Mouse (Mus musculus) gastrocnemius, adult 18-20 months (tissue): ENCODE results near the gene Tep1. TPM values are rescaled to one million over a fixed set of nuclear protein-coding genes. Genes with fewer than 3 reads are reported as not detected.
A peak's percentile ranks its signal among the peaks of the same experiment; 100 is the strongest.

ENCODE experiments used
- DNase-seq: peaks from one replicate; pipeline ENCODE4 v3.0.0; 2021; ENCODE audit warnings: low spot score
- total RNA-seq, 2 experiments: library from RNA; stranded (reverse); gene quantifications; 2 replicates each; pipeline ENCODE4 v1.2.3; 2021

Tep1 gene
- total RNA-seq, 2 experiments from 2014 or later: 6.5 to 9.0 TPM

DNA sequence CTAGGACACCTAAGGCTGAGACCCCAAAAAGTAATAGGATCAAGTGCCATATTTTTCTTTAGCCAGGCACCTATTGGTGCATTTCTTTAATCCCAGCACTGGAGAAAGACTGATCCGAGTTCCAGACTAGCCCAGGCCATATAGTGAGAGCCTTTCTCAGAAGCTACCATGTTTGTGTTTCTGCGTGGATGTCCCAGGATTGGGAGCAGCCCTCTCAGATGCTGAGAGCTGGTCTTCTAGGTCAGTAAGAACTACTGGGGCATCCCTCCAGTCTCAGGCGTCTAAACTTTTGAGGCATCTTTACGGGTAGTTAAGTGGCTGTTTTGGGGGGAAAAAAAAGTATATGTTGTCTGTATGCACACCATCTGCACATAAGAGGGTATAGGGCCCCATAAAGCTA lies 74.4 kb downstream of the Tep1 start:
- no peak for DNase-seq

GRCm38 (mm10) chr14:50795261-50795935 lies 75.0 kb downstream of the Tep1 start:
- no peak for DNase-seq

DNA sequence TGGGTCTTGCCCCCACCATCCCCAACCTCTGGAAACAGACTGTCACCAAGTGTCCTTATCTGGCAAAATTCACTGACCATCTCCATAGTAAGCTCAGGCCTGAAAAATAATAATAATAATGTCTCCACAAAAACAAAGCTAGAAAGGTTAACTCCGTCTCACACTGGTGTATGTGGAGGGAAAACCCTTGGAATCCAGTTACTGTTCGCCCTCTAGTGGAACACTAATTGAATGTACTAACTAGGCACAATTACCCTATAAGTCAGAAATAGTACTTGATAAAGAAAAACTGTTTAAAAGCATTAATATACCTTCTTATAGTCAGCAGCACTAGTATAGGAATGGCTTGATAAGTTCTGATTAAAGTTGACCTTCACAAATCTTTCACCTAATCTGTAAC lies 82.2 kb downstream of the Tep1 start:
- no peak for DNase-seq

GRCm38 (mm10) chr14:50785251-50785637 lies 85.1 kb downstream of the Tep1 start, which contains the start of gene Ttc5:
TSS of gene Ttc5 (minus strand) at chr14:50785519.
- DNase-seq: peak; percentile 89

DNA sequence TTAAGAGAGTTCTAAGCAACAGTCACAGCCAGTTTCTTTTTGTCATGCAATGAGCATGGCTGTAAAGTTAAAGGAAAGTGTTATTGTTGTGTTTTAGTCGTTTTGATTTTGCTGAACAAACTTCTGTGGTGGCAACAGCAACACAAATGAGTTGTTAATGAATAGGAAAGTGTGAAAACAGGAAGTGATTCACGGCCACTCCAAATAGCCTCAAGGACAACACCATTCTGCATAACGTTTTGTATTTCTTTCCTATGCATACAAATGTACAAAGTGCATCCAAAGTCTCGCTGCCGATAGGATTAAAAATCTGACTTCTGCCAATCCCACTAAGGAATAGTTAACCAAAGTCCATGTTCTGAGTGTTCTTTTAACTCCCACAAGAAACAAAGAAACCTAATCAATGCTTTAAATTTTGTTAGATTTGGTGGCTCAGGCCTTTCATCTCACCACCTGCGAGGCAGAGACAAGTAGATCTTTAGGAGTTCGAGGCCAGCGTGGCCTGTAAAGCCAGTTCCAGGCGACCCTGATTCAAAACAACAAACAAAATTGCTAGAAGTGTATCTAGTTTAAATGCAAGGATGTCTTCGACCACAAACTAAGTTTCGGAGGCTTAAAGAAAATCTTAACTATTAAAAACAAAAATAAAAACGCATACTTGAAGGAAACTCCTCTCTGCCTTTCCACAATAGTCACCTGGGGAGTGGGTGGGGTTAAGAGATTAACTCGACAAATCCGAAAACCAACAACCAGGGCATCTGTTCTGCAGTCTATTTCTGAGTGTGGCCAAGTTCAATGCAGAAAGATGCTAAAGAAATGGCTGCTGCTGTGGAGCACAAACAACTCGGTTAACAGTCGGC lies 85.7 kb downstream of the Tep1 start:
- no peak for DNase-seq

- no peak for DNase-seq
Measured at GRCm38 (mm10) chr14:50782166-50782565, 88.2 kb downstream of the Tep1 start.

Other genes with a start within 250 kb of the Tep1 start
- gene Olfr745, start 231.2 kb downstream of the Tep1 start, total RNA-seq: not detected
- not detected for gene Olfr746, start 223.5 kb downstream of the Tep1 start, total RNA-seq
- not detected for gene Olfr747, start 177.4 kb downstream of the Tep1 start, total RNA-seq
- not detected for gene Olfr748, start 163.2 kb downstream of the Tep1 start, total RNA-seq
- not detected for gene Olfr749, start 125.5 kb downstream of the Tep1 start, total RNA-seq
- gene Ttc5, start 85.0 kb downstream of the Tep1 start, total RNA-seq: 1 to 10 TPM; 5.1 to 6.5 TPM
- under 1 TPM in 1 of 2 experiments, not detected in 1; 0.40 TPM for gene Ccnb1ip1, start 62.8 kb downstream of the Tep1 start, total RNA-seq
- gene Parp2, start 62.7 kb downstream of the Tep1 start, total RNA-seq: 1 to 10 TPM; 8.6 to 9.5 TPM
- 100 to 1,000 TPM in 1 of 2 experiments, 10 to 100 TPM in 1; 56.5 to 114 TPM for gene Klhl33, start 26.9 kb upstream of the Tep1 start, total RNA-seq
- gene Osgep, start 54.3 kb upstream of the Tep1 start, total RNA-seq: 10 to 100 TPM; 45.9 to 47.5 TPM
- gene Apex1, start 54.4 kb upstream of the Tep1 start, total RNA-seq: 10 to 100 TPM; 29.1 to 29.2 TPM
- gene Pip4p1, start 60.3 kb upstream of the Tep1 start, total RNA-seq: 10 to 100 TPM; 16.1 to 16.7 TPM
- gene Pnp, start 60.5 kb upstream of the Tep1 start, total RNA-seq: 1 to 10 TPM; 3.3 to 4.5 TPM
- 1 to 10 TPM; 2.2 to 6.2 TPM for gene Gm49342, start 74.0 kb upstream of the Tep1 start, total RNA-seq
- under 1 TPM in 1 of 2 experiments, not detected in 1; 0.24 TPM for gene Pnp2, start 85.4 kb upstream of the Tep1 start, total RNA-seq
- not detected for gene Rnase10, start 137.2 kb upstream of the Tep1 start, total RNA-seq
- not detected for gene Rnase9, start 171.3 kb upstream of the Tep1 start, total RNA-seq
- not detected for gene Rnase11, start 179.6 kb upstream of the Tep1 start, total RNA-seq
- not detected for gene Rnase12, start 187.1 kb upstream of the Tep1 start, total RNA-seq
- gene Olfr750, start 203.9 kb upstream of the Tep1 start, total RNA-seq: not detected
- 10 to 100 TPM; 25.0 to 30.1 TPM for gene Rnase4, start 220.5 kb upstream of the Tep1 start, total RNA-seq
- gene Ang, start 220.6 kb upstream of the Tep1 start, total RNA-seq: 1 to 10 TPM; 3.0 to 4.1 TPM
- gene Eddm3b, start 243.9 kb upstream of the Tep1 start, total RNA-seq: not detected